Mouse (Mus musculus) liver, embryonic 11.5 days (tissue): ENCODE measurements around the gene Lpar4. TPM values are rescaled to one million over a fixed set of nuclear protein-coding genes. Genes with fewer than 3 reads are reported as not detected.

ENCODE experiments used
- ATAC-seq: fragments of 200-750 bp; cut with Nextera tagmentation; replicated peaks from 2 replicates; pipeline ENCODE4 v1.8.0; 2017; ENCODE audit warnings: moderate number of reproducible peaks, mild to moderate bottlenecking, moderate TSS enrichment, moderate library complexity; ENCODE audit not compliant: low FRiP score
- DNase-seq: peaks from one replicate; pipeline ENCODE4 v3.0.0-alpha.2; 2017; ENCODE audit warnings: low spot score
- H3K27ac ChIP-seq: fragments of 300-500 bp; sonication (generic); 2 replicates; pipeline ENCODE4 v1.5.1; 2014; ENCODE audit warnings: mild to moderate bottlenecking, low read depth, low read length, control low read depth
- H3K27me3 ChIP-seq: fragments of 300-500 bp; sonication (generic); replicated peaks from 2 replicates; pipeline ENCODE4 v1.6.1; 2014; ENCODE audit warnings: low read length, mixed read lengths; ENCODE audit not compliant: control insufficient read depth, insufficient read depth
- H3K36me3 ChIP-seq: fragments of 300-500 bp; sonication (generic); 2 replicates; pipeline ENCODE4 v1.6.1; 2014; ENCODE audit warnings: mild to moderate bottlenecking, low read length, moderate library complexity, mixed read lengths; ENCODE audit not compliant: control insufficient read depth, insufficient read depth
- H3K4me1 ChIP-seq: fragments of 300-500 bp; sonication (generic); replicated peaks from 2 replicates; pipeline ENCODE4 v1.6.1; 2014; ENCODE audit warnings: low read length, mixed read lengths; ENCODE audit not compliant: control insufficient read depth, insufficient read depth
- H3K4me2 ChIP-seq: fragments of 300-500 bp; sonication (generic); 2 replicates; pipeline ENCODE4 v1.6.1; 2014; ENCODE audit warnings: mild to moderate bottlenecking, control low read depth, moderate library complexity
- H3K4me3 ChIP-seq: fragments of 300-500 bp; sonication (generic); 2 replicates; pipeline ENCODE4 v1.5.1; 2014; ENCODE audit warnings: low read depth, low read length, control low read depth
- H3K9ac ChIP-seq: fragments of 300-500 bp; sonication (generic); 2 replicates; pipeline ENCODE4 v1.6.1; 2014; ENCODE audit warnings: low read depth, low read length, control low read depth
- H3K9me3 ChIP-seq: fragments of 300-500 bp; sonication (generic); 2 replicates; pipeline ENCODE4 v1.6.1; 2016; ENCODE audit warnings: low read length, inconsistent platforms, mixed read lengths; ENCODE audit not compliant: control insufficient read depth
- WGBS: fragments of 180-500 bp; shearing (Covaris S2); extraction: QIAGEN DNeasy Blood & Tissue Kit; methylation state at CpG from one replicate; pipeline ENCODE4 v1.1.7; 2014; 5-methylcytosine and 5-hydroxymethylcytosine counted together
- polyA plus RNA-seq: library from polyadenylated mRNA; unstranded; fragments of >200 nt; fragmentation: Nextera tagmentation; extraction: Ambion mirVana; gene quantifications from 2 replicates; pipeline ENCODE4 v1.2.1, GENCODE M21; 2014

The Lpar4 gene
- polyA plus RNA-seq, 1 experiment from 2014 or later: 9.9 TPM

- no peak for DNase-seq
- H3K27ac ChIP-seq: no peak overlapping the region
- H3K4me1 ChIP-seq: no peaks in the 10 kb centered on the region
- no peaks in the 10 kb centered on the region for H3K27me3 ChIP-seq
- ATAC-seq: no peak
- H3K36me3 ChIP-seq: no peaks in the 10 kb centered on the region
- H3K9ac ChIP-seq: no peak overlapping the region
- H3K4me2 ChIP-seq: no peak overlapping the region
- no peak overlapping the region for H3K4me3 ChIP-seq
- 83% methylated on average over 1 of the region's 1 CpGs for WGBS
- H3K9me3 ChIP-seq: no peaks in the 10 kb centered on the region
These were observed 30.1 kb downstream of the Lpar4 start for GRCm38 (mm10) chrX:106950558-106950957.

GRCm38 (mm10) chrX:106951016-106951415, 30.6 kb downstream of the Lpar4 start:
- 19% methylated on average over 2 of the region's 2 CpGs for WGBS
- Histone ChIP-seq H3K4me3 (no peak overlapping the region), H3K27ac (no peak overlapping the region), H3K36me3 (no peaks in the 10 kb centered on the region), H3K4me1 (no peaks in the 10 kb centered on the region), H3K27me3 (no peaks in the 10 kb centered on the region), H3K9me3 (no peaks in the 10 kb centered on the region), H3K9ac (no peak overlapping the region), H3K4me2 (no peak overlapping the region)
- ATAC-seq (no peak), DNase-seq (no peak)

GRCm38 (mm10) chrX:106953840-106954239, 33.4 kb downstream of the Lpar4 start:
- no peak overlapping the region for H3K4me2 ChIP-seq
- H3K36me3 ChIP-seq: no peaks in the 10 kb centered on the region
- no peaks in the 10 kb centered on the region for H3K27me3 ChIP-seq
- ATAC-seq (no peak), DNase-seq (no peak)
- no peak overlapping the region for H3K9ac ChIP-seq
- H3K27ac ChIP-seq: no peak overlapping the region
- no peaks in the 10 kb centered on the region for H3K9me3 ChIP-seq
- no peaks in the 10 kb centered on the region for H3K4me1 ChIP-seq
- 45% methylated on average over 1 of the region's 1 CpGs for WGBS
- no peak overlapping the region for H3K4me3 ChIP-seq

DNA sequence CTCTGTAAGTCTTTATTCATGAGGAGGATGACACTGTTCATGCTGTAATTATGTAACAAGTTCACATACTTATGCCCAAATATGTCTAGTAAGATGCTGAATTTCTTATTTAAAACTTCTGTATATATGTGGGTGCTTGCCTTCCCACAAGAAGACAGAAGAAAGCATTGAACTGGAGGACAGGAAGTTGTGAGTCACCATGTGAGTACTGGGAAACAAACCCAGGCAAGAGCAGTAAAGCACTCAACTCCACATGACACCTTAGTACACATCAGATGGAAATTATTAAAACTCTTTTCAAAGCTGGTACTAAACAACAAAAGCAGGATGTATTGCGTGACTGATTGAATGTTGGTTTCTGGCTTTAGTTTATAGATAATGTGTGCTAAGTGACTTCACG, 41.8 kb downstream of the Lpar4 start:
- Histone ChIP-seq H3K27me3 (no peaks in the 10 kb centered on the region), H3K9me3 (no peaks in the 10 kb centered on the region), H3K4me1 (no peaks in the 10 kb centered on the region), H3K27ac (no peak overlapping the region), H3K9ac (no peak overlapping the region), H3K4me3 (no peak overlapping the region), H3K4me2 (no peak overlapping the region), H3K36me3 (no peaks in the 10 kb centered on the region)
- 56% methylated on average over 2 of the region's 2 CpGs for WGBS
- DNase-seq (no peak), ATAC-seq (no peak)

GRCm38 (mm10) chrX:106964326-106964725, 43.9 kb downstream of the Lpar4 start:
- WGBS: 65% methylated on average over 2 of the region's 2 CpGs

More at GRCm38 (mm10) chrX:106964326-106964725, 43.9 kb downstream of the Lpar4 start:
- no peak overlapping the region for H3K27ac ChIP-seq
- no peak for ATAC-seq
- no peaks in the 10 kb centered on the region for H3K36me3 ChIP-seq
- no peaks in the 10 kb centered on the region for H3K27me3 ChIP-seq
- no peak for DNase-seq
- no peaks in the 10 kb centered on the region for H3K4me1 ChIP-seq
- H3K4me2 ChIP-seq: no peak overlapping the region
- H3K9me3 ChIP-seq: no peaks in the 10 kb centered on the region
- no peak overlapping the region for H3K9ac ChIP-seq
- H3K4me3 ChIP-seq: no peak overlapping the region

Other genes with a start within 250 kb of the Lpar4 start
- gene Rtl3, start 80.0 kb upstream of the Lpar4 start, polyA plus RNA-seq: 2.4 and 3.2 TPM in 2 replicates
- gene P2ry10, start 167.9 kb downstream of the Lpar4 start, polyA plus RNA-seq: 0.11 TPM in 1 of 2 replicates, not detected in the other
- gene P2ry10b, start 228.3 kb downstream of the Lpar4 start, polyA plus RNA-seq: 0.74 and 0.82 TPM in 2 replicates